Comparison of ENCODE assay signal across 23 mouse cellular contexts in the genomic region with DNA sequence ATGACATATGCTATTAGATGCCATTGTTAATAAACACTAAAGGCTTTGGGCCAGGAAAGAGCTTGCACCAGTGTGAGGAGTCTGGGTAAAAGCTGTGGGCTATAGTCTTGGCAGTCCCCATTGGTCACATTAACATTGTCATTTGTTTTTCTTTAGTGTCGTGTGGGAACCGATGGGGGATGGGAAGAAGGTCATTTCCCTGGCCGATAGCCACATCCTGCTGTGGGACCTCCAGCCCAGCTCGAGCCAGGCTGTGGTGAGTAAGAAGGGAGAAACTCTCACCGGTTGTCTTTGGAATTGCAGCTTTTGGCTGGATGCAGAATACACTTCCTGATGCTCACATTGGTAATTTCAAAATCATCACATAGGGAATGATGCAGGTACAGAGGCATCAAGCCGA.
A peak's percentile ranks its signal among the peaks of the same experiment; 100 is the strongest.
DNase-seq lines count a peak whose midpoint lies in the region; ATAC-seq and TF ChIP-seq lines count a peak whose summit lies in the region.
"Had no signal": no experiment of that assay in that cellular context is flagged by ENCODE, and none has a peak within 500 bp of the region (broad histone marks: within the 10 kb centered on the region; RNA-seq: fewer than 3 reads in every experiment).

No protein-coding gene starts in this region.

- H3K4me3 ChIP-seq in hindbrain, embryonic 14.5 days (replicated peaks; ENCODE audit: low read length): no peak overlapping the region
- H3K4me3 ChIP-seq in hindbrain, embryonic 10.5 days: no peak overlapping the region
- H3K4me3 ChIP-seq in lung, embryonic 16.5 days (ENCODE audit: low read length): no peak overlapping the region
- no peak overlapping the region for H3K4me3 ChIP-seq in lung, adult 2 months (replicated peaks; ENCODE audit: extremely low read depth, low read depth, low read length)
- no peak overlapping the region for H3K4me3 ChIP-seq in left cerebral cortex, adult 2 months
- no peak overlapping the region for H3K4me3 ChIP-seq in intestine, embryonic 15.5 days (replicated peaks)
- H3K4me3 ChIP-seq: embryonic facial prominence, embryonic 13.5 days; heart, embryonic 15.5 days; midbrain, embryonic 12.5 days; neural tube, embryonic 13.5 days had no signal

- ATAC-seq in hindbrain, embryonic 14.5 days (ENCODE audit: low FRiP score): no peak
- ATAC-seq in lung, embryonic 16.5 days (ENCODE audit: low read depth): peak; percentile 43; the same call in 1 of the 2 replicates
- ATAC-seq in intestine, embryonic 15.5 days: no peak
- ATAC-seq: CD4-positive, CD25-positive, alpha-beta regulatory T cell, adult 4 months; forebrain, embryonic 14.5 days; intestine, postnatal 0 days; Patski had no signal

- no peak overlapping the region for H3K9ac ChIP-seq in hindbrain, embryonic 14.5 days
- no peak overlapping the region for H3K9ac ChIP-seq in lung, embryonic 16.5 days (ENCODE audit: low read length)
- H3K9ac ChIP-seq in intestine, embryonic 15.5 days: no peak overlapping the region
- H3K9ac ChIP-seq: embryonic facial prominence, embryonic 13.5 days; heart, embryonic 15.5 days; midbrain, embryonic 12.5 days; neural tube, embryonic 13.5 days had no signal

- peak; percentile 18 to 63 for DNase-seq in adrenal gland, adult (ENCODE audit: inconsistent age in 2 of 2, low spot score in 1 of 2)
- DNase-seq in adrenal gland, postnatal 4 days (ENCODE audit: low spot score in 2 of 2): no peak
- DNase-seq in hindbrain, embryonic 14.5 days (ENCODE audit: low spot score): no peak
- no peak for DNase-seq in hindbrain, embryonic 10.5 days (ENCODE audit: low spot score)
- no peak for DNase-seq in lung, adult 2 months
- no peak for DNase-seq in left cerebral cortex, adult 2 months (ENCODE audit: extremely low spot score in 1 of 2, low spot score in 2 of 2)
- DNase-seq: cerebellum, postnatal 10 days; gastrocnemius, postnatal 14 days; heart, adult 18-20 months; right cerebral cortex, adult 18-20 months; thymus, postnatal 14 days had no signal

- H3K27me3 ChIP-seq in hindbrain, embryonic 14.5 days (ENCODE audit: control insufficient read depth, insufficient read depth, low read length): no peaks in the 10 kb centered on the region
- H3K27me3 ChIP-seq in hindbrain, embryonic 10.5 days (ENCODE audit: insufficient read depth, poor library complexity, severe bottlenecking): no peaks in the 10 kb centered on the region
- no peaks in the 10 kb centered on the region for H3K27me3 ChIP-seq in lung, embryonic 16.5 days (ENCODE audit: control insufficient read depth, insufficient read depth, low read depth, low read length)
- no peaks in the 10 kb centered on the region for H3K27me3 ChIP-seq in intestine, embryonic 15.5 days (replicated peaks)
- H3K27me3 ChIP-seq: embryonic facial prominence, embryonic 13.5 days; heart, embryonic 15.5 days; midbrain, embryonic 12.5 days; neural tube, embryonic 13.5 days; Patski had no signal

- H3K27ac ChIP-seq in hindbrain, embryonic 14.5 days: peak overlapping the region; percentile 21; the same call in 1 of the 2 replicates
- H3K27ac ChIP-seq in hindbrain, embryonic 10.5 days: no peak overlapping the region
- no peak overlapping the region for H3K27ac ChIP-seq in lung, embryonic 16.5 days (ENCODE audit: low read length)
- H3K27ac ChIP-seq in left cerebral cortex, adult 2 months: no peak overlapping the region
- no peak overlapping the region for H3K27ac ChIP-seq in intestine, embryonic 15.5 days
- H3K27ac ChIP-seq: embryonic facial prominence, embryonic 13.5 days; heart, embryonic 15.5 days; macrophage; midbrain, embryonic 12.5 days had no signal

- H3K36me3 ChIP-seq in hindbrain, embryonic 14.5 days (replicated peaks; ENCODE audit: control insufficient read depth, insufficient read depth): 0 out of 2 replicates have a peak, but pooled peaks cover 5% of the 10 kb centered on the region
- no peaks in the 10 kb centered on the region for H3K36me3 ChIP-seq in hindbrain, embryonic 10.5 days
- no peaks in the 10 kb centered on the region for H3K36me3 ChIP-seq in lung, embryonic 16.5 days (ENCODE audit: control insufficient read depth, insufficient read depth, low read length)
- H3K36me3 ChIP-seq in intestine, embryonic 15.5 days: no peaks in the 10 kb centered on the region
- H3K36me3 ChIP-seq: embryonic facial prominence, embryonic 13.5 days; heart, embryonic 15.5 days; midbrain, embryonic 12.5 days; neural tube, embryonic 13.5 days had no signal

- H3K4me2 ChIP-seq in hindbrain, embryonic 14.5 days (replicated peaks): no peak overlapping the region
- H3K4me2 ChIP-seq in lung, embryonic 16.5 days (ENCODE audit: low read depth, low read length): no peak overlapping the region
- no peak overlapping the region for H3K4me2 ChIP-seq in intestine, embryonic 15.5 days (replicated peaks)
- H3K4me2 ChIP-seq: embryonic facial prominence, embryonic 13.5 days; heart, embryonic 15.5 days; liver, embryonic 11.5 days; midbrain, embryonic 12.5 days; neural tube, embryonic 13.5 days had no signal

- no peak for TF ChIP-seq POLR2A in lung, adult 2 months (IDR thresholded peaks at IDR 0.05; ENCODE audit: borderline replicate concordance, extremely low read depth, low read depth, low read length)

- no peak for TF ChIP-seq CTCF in lung, adult 2 months (IDR thresholded peaks at IDR 0.05; ENCODE audit: insufficient read depth, low read length)
- no peak for TF ChIP-seq CTCF in left cerebral cortex, adult 2 months (IDR thresholded peaks at IDR 0.05)

- H3K4me1 ChIP-seq in hindbrain, embryonic 14.5 days (replicated peaks; ENCODE audit: control insufficient read depth, insufficient read depth, low read length): peaks cover 21% of the 10 kb centered on the region
- peaks cover 18% of the 10 kb centered on the region for H3K4me1 ChIP-seq in hindbrain, embryonic 10.5 days (replicated peaks)
- peaks cover 2% of the 10 kb centered on the region for H3K4me1 ChIP-seq in lung, embryonic 16.5 days (replicated peaks; ENCODE audit: control insufficient read depth, insufficient read depth, low read length)
- no peaks in the 10 kb centered on the region; the same call in 1 of the 2 replicates for H3K4me1 ChIP-seq in lung, adult 2 months (ENCODE audit: control insufficient read depth, insufficient read depth, low read length)
- H3K4me1 ChIP-seq in intestine, embryonic 15.5 days (replicated peaks): no peaks in the 10 kb centered on the region
- H3K4me1 ChIP-seq: embryonic facial prominence, embryonic 13.5 days had no signal

- no peaks in the 10 kb centered on the region for H3K9me3 ChIP-seq in hindbrain, embryonic 14.5 days (ENCODE audit: control insufficient read depth, low read length)
- 0 out of 2 replicates have a peak, but pooled peaks cover 7% of the 10 kb centered on the region for H3K9me3 ChIP-seq in hindbrain, embryonic 10.5 days
- H3K9me3 ChIP-seq in lung, embryonic 16.5 days (ENCODE audit: control insufficient read depth, low read length): no peaks in the 10 kb centered on the region
- no peaks in the 10 kb centered on the region for H3K9me3 ChIP-seq in intestine, embryonic 15.5 days
- H3K9me3 ChIP-seq: embryonic facial prominence, embryonic 13.5 days; heart, embryonic 15.5 days; midbrain, embryonic 12.5 days; neural tube, embryonic 13.5 days had no signal

- 73% methylated on average over 6 of the region's 6 CpGs for WGBS in hindbrain, embryonic 14.5 days
- WGBS in hindbrain, embryonic 10.5 days: 76% methylated on average over 6 of the region's 6 CpGs
- 49% methylated on average over 6 of the region's 6 CpGs for WGBS in lung, embryonic 16.5 days
- 46% methylated on average over 6 of the region's 6 CpGs for WGBS in lung, adult 2 months
- 65% methylated on average over 6 of the region's 6 CpGs for WGBS in intestine, embryonic 15.5 days

- intact Hi-C loops in left cerebral cortex, adult 2 months (cut with DNase I): no loop called here

Comparison
In these comparisons a context has a peak if more than half of its experiments do, and no peak if none do; other contexts are left out.
1. DNase-seq: peak in adrenal gland, adult (2 of 2); none in adrenal gland, postnatal 4 days (0 of 2), hindbrain, embryonic 14.5 days (single experiment), hindbrain, embryonic 10.5 days (single experiment), lung, adult 2 months (single experiment) and left cerebral cortex, adult 2 months (0 of 2).